Mouse (Mus musculus): ENCODE results near the gene Ndufs3. TPM values are rescaled to one million over a fixed set of nuclear protein-coding genes. Genes with fewer than 3 reads are reported as not detected.

Gene Ndufs3
- 101 TPM for polyA plus RNA-seq (2017; shearing (Covaris generic))

GRCm38 (mm10) chr2:90904076-90904855 lies at the start of gene Ndufs3, which contains the start of gene Kbtbd4:
Ndufs3 (minus strand) TSS chr2:90904827.
Kbtbd4 (plus strand) TSS chr2:90904740.

GRCm38 (mm10) chr2:90940233-90941229 lies 35.9 kb upstream of the Ndufs3 start, which contains the start of gene Celf1:
Celf1 (plus strand) TSS chr2:90940382.

GRCm38 (mm10) chr2:90885218-90886041 lies 19.2 kb downstream of the Ndufs3 start, which contains the start of gene C1qtnf4:
C1qtnf4 (plus strand) TSS chr2:90885860.

GRCm38 (mm10) chr2:90846955-90847680 lies 57.5 kb downstream of the Ndufs3 start, which contains the start of gene Mtch2:
Mtch2 (plus strand) TSS chr2:90847155.

Other genes starting within 250 kb of the Ndufs3 start
- gene Nup160, start 227.6 kb downstream of the Ndufs3 start, polyA plus RNA-seq (2017; shearing (Covaris generic)), result 37.0 TPM
- 248 TPM for gene Fnbp4, start 159.5 kb downstream of the Ndufs3 start, polyA plus RNA-seq (2017; shearing (Covaris generic))
- 0.23 TPM for gene Agbl2, start 122.1 kb downstream of the Ndufs3 start, polyA plus RNA-seq (2017; shearing (Covaris generic))
- gene Mtch2, start 57.7 kb downstream of the Ndufs3 start, polyA plus RNA-seq (2017; shearing (Covaris generic)), result 121 TPM
- gene C1qtnf4, start 19.0 kb downstream of the Ndufs3 start, polyA plus RNA-seq (2017; shearing (Covaris generic)), result 6.2 TPM
- 24.2 TPM for gene Kbtbd4, start 87 bp downstream of the Ndufs3 start, polyA plus RNA-seq (2017; shearing (Covaris generic))
- gene Celf1, start 35.6 kb upstream of the Ndufs3 start, polyA plus RNA-seq (2017; shearing (Covaris generic)), result 136 TPM
- 0.39 TPM for gene Rapsn, start 130.8 kb upstream of the Ndufs3 start, polyA plus RNA-seq (2017; shearing (Covaris generic))
- 158 TPM for gene Psmc3, start 149.2 kb upstream of the Ndufs3 start, polyA plus RNA-seq (2017; shearing (Covaris generic))
- gene Slc39a13, start 165.6 kb upstream of the Ndufs3 start, polyA plus RNA-seq (2017; shearing (Covaris generic)), result 27.4 TPM
- 1.4 TPM for gene Spi1, start 177.6 kb upstream of the Ndufs3 start, polyA plus RNA-seq (2017; shearing (Covaris generic))
- 0.12 TPM for gene Mybpc3, start 213.3 kb upstream of the Ndufs3 start, polyA plus RNA-seq (2017; shearing (Covaris generic))